Mouse (Mus musculus) embryonic facial prominence, embryonic 13.5 days (tissue): ENCODE data around the gene Zfp990. TPM values are rescaled to one million over a fixed set of nuclear protein-coding genes. Genes with fewer than 3 reads are reported as not detected.
"Not testable (repeated sequence)": the region's sequence is repeated elsewhere in the genome, so short reads cannot be mapped to it uniquely, and the experiment has no call there.

ENCODE experiments used
- ATAC-seq: fragments of 200-750 bp; cut with Nextera tagmentation; 2 replicates; pipeline ENCODE4 v1.8.0; 2017; ENCODE audit warnings: low read depth; ENCODE audit not compliant: insufficient number of reproducible peaks, insufficient read depth, low FRiP score, low TSS enrichment
- H3K27ac ChIP-seq: fragments of 300-500 bp; sonication (generic); 2 replicates; pipeline ENCODE4 v1.5.1; 2015; ENCODE audit warnings: moderate library complexity, mild to moderate bottlenecking, inconsistent platforms
- H3K27me3 ChIP-seq: fragments of 300-500 bp; sonication (generic); 2 replicates; pipeline ENCODE4 v1.6.1; 2015; ENCODE audit warnings: mild to moderate bottlenecking, inconsistent platforms
- H3K36me3 ChIP-seq: fragments of 300-500 bp; sonication (generic); 2 replicates; pipeline ENCODE4 v1.6.1; 2015; ENCODE audit warnings: mild to moderate bottlenecking, inconsistent platforms
- H3K4me1 ChIP-seq: fragments of 300-500 bp; sonication (generic); 2 replicates; pipeline ENCODE4 v1.6.1; 2015; ENCODE audit warnings: inconsistent platforms
- H3K4me2 ChIP-seq: fragments of 300-500 bp; sonication (generic); 2 replicates; pipeline ENCODE4 v1.6.1; 2015; ENCODE audit warnings: moderate library complexity, mild to moderate bottlenecking, inconsistent platforms
- H3K4me3 ChIP-seq: fragments of 300-500 bp; sonication (generic); 2 replicates; pipeline ENCODE4 v1.5.1; 2015; ENCODE audit warnings: mild to moderate bottlenecking, inconsistent platforms
- H3K9ac ChIP-seq: fragments of 300-500 bp; sonication (generic); 2 replicates; pipeline ENCODE4 v1.6.1; 2015; ENCODE audit warnings: mild to moderate bottlenecking, inconsistent platforms
- H3K9me3 ChIP-seq: fragments of 300-500 bp; sonication (generic); 2 replicates; pipeline ENCODE4 v1.6.1; 2016; ENCODE audit warnings: inconsistent platforms
- WGBS: fragments of 180-500 bp; shearing (Covaris S2); methylation state at CpG from one replicate; pipeline ENCODE4 v1.1.7; 2015; ENCODE audit warnings: mixed read lengths; 5-methylcytosine and 5-hydroxymethylcytosine counted together
- polyA plus RNA-seq: library from polyadenylated mRNA; unstranded; fragments of >200 nt; fragmentation: Nextera tagmentation; extraction: Ambion mirVana; gene quantifications from 2 replicates; pipeline ENCODE4 v1.2.1, GENCODE M21; 2015

The Zfp990 gene
- polyA plus RNA-seq, 1 experiment from 2014 or later = not detected

- not testable (repeated sequence) for H3K4me1 ChIP-seq, H3K4me2 ChIP-seq, H3K4me3 ChIP-seq, ATAC-seq, H3K27me3 ChIP-seq, H3K36me3 ChIP-seq, H3K9ac ChIP-seq, H3K27ac ChIP-seq
- peaks cover 36% of the 10 kb centered on the region for H3K9me3 ChIP-seq
- 70% methylated on average over 6 of the region's 6 CpGs for WGBS
Measured at GRCm38 (mm10) chr4:145545734-145546349, 35.3 kb downstream of the Zfp990 start.

DNA sequence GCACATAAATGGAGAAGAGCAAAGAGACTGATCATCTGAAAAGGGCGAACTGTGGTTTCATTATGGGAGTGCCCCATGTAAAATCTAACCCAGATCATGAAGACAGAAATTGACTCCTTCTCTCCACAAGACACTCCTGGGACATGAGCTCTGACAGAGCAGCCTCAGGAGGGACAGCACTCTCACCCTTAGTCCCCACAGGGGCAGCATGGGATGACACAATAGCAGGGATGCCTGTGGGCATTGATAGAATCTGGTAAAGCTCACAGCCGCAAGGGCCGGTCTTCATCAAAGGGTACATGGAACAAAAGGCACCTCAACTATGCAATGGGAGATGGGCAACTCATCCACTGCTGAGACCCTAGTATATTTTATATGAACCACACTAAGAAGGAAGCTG lies 35.9 kb downstream of the Zfp990 start:
- not testable (repeated sequence) for H3K9ac ChIP-seq, H3K4me2 ChIP-seq, ATAC-seq, H3K4me3 ChIP-seq, H3K27me3 ChIP-seq, H3K4me1 ChIP-seq, H3K36me3 ChIP-seq, H3K27ac ChIP-seq
- WGBS = 85% methylated on average over 3 of the region's 3 CpGs
- peaks cover 35% of the 10 kb centered on the region for H3K9me3 ChIP-seq

- Histone ChIP-seq H3K4me1 (no peaks in the 10 kb centered on the region), H3K36me3 (no peaks in the 10 kb centered on the region), H3K9me3 (peaks cover 21% of the 10 kb centered on the region), H3K27ac (no peak overlapping the region), H3K4me3 (no peak overlapping the region), H3K9ac (no peak overlapping the region), H3K4me2 (no peak overlapping the region), H3K27me3 (no peaks in the 10 kb centered on the region)
- no peak for ATAC-seq
- 66% methylated on average over 1 of the region's 1 CpGs for WGBS
Measured at GRCm38 (mm10) chr4:145556680-145557079, 46.1 kb downstream of the Zfp990 start.

DNA sequence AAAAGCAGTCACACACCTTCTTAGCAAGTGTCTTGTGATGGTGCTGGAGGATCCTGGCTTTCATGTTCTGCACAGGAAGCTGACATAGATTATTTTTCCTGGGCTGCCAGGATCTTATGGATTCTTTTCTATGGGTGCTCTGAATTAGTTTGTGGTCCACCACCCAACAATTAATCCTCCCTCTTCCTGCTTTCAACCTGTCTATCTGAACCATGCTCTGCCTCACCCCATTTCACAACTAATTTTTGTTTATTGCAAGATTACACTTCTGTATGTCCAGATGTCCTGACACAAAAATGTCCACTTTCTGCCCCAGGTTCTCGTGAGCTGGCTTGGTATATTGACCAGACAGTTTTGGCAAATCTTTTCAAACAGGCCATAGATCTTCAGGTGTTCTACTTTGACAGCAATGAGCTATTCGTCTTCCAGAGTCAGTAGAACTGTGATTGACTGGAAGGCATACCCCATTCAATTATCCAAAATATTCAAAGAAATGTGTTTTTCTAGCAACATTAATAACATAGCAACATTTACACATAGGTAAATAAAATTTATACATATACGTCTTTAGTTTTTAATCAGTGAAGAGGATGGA lies 49.0 kb downstream of the Zfp990 start:
- no peak; the same call in 1 of the 2 replicates for ATAC-seq
- Histone ChIP-seq H3K9ac (no peak overlapping the region), H3K4me2 (no peak overlapping the region), H3K4me1 (no peaks in the 10 kb centered on the region), H3K27me3 (no peaks in the 10 kb centered on the region), H3K27ac (no peak overlapping the region), H3K4me3 (no peak overlapping the region), H3K36me3 (no peaks in the 10 kb centered on the region), H3K9me3 (peaks cover 13% of the 10 kb centered on the region)
- WGBS = 37% methylated on average over 3 of the region's 3 CpGs

GRCm38 (mm10) chr4:145564111-145564821 lies 53.7 kb downstream of the Zfp990 start:
- H3K4me2 ChIP-seq = no peak overlapping the region
- H3K4me3 ChIP-seq = no peak overlapping the region
- H3K9me3 ChIP-seq = peaks cover 8% of the 10 kb centered on the region
- H3K4me1 ChIP-seq = no peaks in the 10 kb centered on the region
- no peak overlapping the region for H3K9ac ChIP-seq
- 68% methylated on average over 3 of the region's 3 CpGs for WGBS
- no peak overlapping the region for H3K27ac ChIP-seq
- H3K36me3 ChIP-seq = no peaks in the 10 kb centered on the region
- ATAC-seq = no peak
- no peaks in the 10 kb centered on the region for H3K27me3 ChIP-seq

DNA sequence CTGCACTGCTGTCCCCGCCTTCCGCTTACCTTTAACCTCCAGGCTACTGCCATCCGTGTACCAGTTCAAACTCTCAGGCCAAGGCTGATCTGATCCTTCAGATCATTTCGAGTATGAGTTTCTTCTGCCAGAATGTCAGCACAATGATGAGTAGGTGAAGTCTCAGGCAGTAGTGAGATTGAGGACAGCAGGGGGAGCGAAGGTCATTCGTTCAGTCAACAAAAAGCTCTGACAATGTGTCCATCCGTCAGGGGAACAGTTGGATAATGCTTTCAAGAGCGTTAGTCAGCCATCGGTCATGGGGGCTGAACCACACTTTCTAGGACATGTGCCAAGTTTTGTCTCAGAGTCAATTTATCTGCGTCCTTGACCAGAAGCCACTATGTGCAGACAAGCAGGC lies 59.9 kb downstream of the Zfp990 start:
- WGBS = 92% methylated on average over 6 of the region's 10 CpGs
- not testable (repeated sequence) for H3K4me3 ChIP-seq

GRCm38 (mm10) chr4:145576623-145577022 lies 66.1 kb downstream of the Zfp990 start:
- H3K36me3 ChIP-seq = not testable (repeated sequence)

More for the DNA sequence above, 59.9 kb downstream of the Zfp990 start:
- not testable (repeated sequence) for H3K36me3 ChIP-seq, H3K4me2 ChIP-seq, ATAC-seq, H3K4me1 ChIP-seq, H3K9ac ChIP-seq, H3K27me3 ChIP-seq, H3K27ac ChIP-seq
- peaks cover 14% of the 10 kb centered on the region for H3K9me3 ChIP-seq

GRCm38 (mm10) chr4:145580333-145580732 lies 69.8 kb downstream of the Zfp990 start:
- H3K9ac ChIP-seq, H3K27me3 ChIP-seq, H3K4me1 ChIP-seq, H3K4me3 ChIP-seq, H3K4me2 ChIP-seq, H3K9me3 ChIP-seq, H3K27ac ChIP-seq, H3K36me3 ChIP-seq: not testable (repeated sequence)
- ATAC-seq = 0 out of 2 replicates have a peak, but pooled peaks have one; percentile 59
- 79% methylated on average over 1 of the region's 1 CpGs for WGBS

More at GRCm38 (mm10) chr4:145576623-145577022, 66.1 kb downstream of the Zfp990 start:
- H3K9ac ChIP-seq, H3K4me3 ChIP-seq, H3K4me1 ChIP-seq, H3K27ac ChIP-seq, H3K27me3 ChIP-seq, ATAC-seq, H3K4me2 ChIP-seq: not testable (repeated sequence)
- peaks cover 15% of the 10 kb centered on the region for H3K9me3 ChIP-seq
- WGBS = 91% methylated on average over 8 of the region's 8 CpGs

DNA sequence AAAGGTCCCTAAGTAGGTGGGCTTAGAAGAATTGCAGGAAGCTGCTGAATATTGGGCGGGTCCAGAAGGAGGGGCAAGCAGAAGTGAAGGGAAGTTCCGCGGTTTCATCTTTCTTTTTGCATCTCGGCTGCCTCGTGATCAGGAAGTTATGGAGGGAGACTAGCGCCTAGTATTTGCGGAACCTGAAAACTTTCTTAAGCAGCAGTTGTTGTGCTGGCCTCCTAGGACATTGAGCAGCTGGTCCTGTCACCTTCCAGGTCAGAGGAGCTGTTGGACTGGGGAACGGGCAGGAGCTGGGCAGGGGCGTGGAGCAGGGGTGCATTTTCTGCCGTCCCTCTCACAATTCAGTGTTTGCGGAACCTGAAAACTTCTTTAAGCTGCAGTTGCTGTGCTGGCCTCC lies 74.5 kb downstream of the Zfp990 start, which contains the start of gene Gm13212:
TSS of gene Gm13212 (plus strand) at position 89 of the 400 bp plus-strand sequence.
- not testable (repeated sequence) for H3K9ac ChIP-seq, ATAC-seq, H3K9me3 ChIP-seq, H3K36me3 ChIP-seq, H3K4me1 ChIP-seq, H3K27ac ChIP-seq, H3K27me3 ChIP-seq
- 22% methylated on average over 11 of the region's 11 CpGs for WGBS
- Histone ChIP-seq H3K4me3 (peak within 1 kb of the TSS; percentile 30), H3K4me2 (peak within 1 kb of the TSS; percentile 39)

DNA sequence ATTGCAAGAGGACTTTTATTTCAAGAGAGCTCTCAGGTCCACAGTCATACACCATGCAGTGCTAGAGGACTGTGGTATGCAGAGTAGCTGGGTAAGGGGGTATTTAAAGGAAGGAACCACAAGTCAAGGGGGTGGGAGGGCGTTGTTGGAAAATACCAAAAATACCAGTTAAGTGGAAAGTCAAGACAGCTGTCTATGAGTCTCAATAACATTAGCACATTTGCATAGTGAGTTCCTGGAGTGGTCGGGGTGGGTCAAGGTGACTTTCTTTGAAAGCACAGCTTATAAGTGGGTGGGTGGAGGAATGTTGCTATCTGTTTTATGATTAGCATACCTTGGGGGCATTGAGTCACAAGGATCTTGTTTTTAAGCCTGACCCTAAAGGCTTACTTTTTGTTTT lies 75.5 kb downstream of the Zfp990 start:
- WGBS = 78% methylated on average over 2 of the region's 2 CpGs
- not testable (repeated sequence) for H3K27me3 ChIP-seq, H3K36me3 ChIP-seq, H3K9ac ChIP-seq, H3K27ac ChIP-seq, ATAC-seq, H3K4me2 ChIP-seq, H3K9me3 ChIP-seq, H3K4me1 ChIP-seq, H3K4me3 ChIP-seq
